Mouse (Mus musculus) small intestine, adult 2 months (tissue): ENCODE data around the gene Cntn5.

Experiments used
- CTCF ChIP-seq: fragments of 200-500 bp; IDR thresholded peaks from 2 replicates; pipeline ENCODE4 v1.5.1; 2012; ENCODE audit warnings: low read depth, mild to moderate bottlenecking, control low read depth, inconsistent platforms, low read length, moderate library complexity, mixed read lengths; ENCODE audit not compliant: insufficient replicate concordance, insufficient read length; ENCODE audit errors: extremely low read depth
- POLR2A ChIP-seq: fragments of 200-500 bp; IDR thresholded peaks from 2 replicates; pipeline ENCODE4 v1.6.1; 2012; ENCODE audit warnings: low read depth, mild to moderate bottlenecking, control low read depth, inconsistent platforms, low read length, moderate library complexity

- TF ChIP-seq CTCF = no peak
- no peak for TF ChIP-seq POLR2A
Measured at GRCm38 (mm10) chr9:10121350-10122057, 783.1 kb downstream of the Cntn5 start.
